Mouse (Mus musculus): ENCODE data around the gene Vmn1r138. TPM values are rescaled to one million over a fixed set of nuclear protein-coding genes. Genes with fewer than 3 reads are reported as not detected.
"Not testable (repeated sequence)": the region's sequence is repeated elsewhere in the genome, so short reads cannot be mapped to it uniquely, and the experiment has no call there.

Vmn1r138 gene
- total RNA-seq (2021): not detected

DNA sequence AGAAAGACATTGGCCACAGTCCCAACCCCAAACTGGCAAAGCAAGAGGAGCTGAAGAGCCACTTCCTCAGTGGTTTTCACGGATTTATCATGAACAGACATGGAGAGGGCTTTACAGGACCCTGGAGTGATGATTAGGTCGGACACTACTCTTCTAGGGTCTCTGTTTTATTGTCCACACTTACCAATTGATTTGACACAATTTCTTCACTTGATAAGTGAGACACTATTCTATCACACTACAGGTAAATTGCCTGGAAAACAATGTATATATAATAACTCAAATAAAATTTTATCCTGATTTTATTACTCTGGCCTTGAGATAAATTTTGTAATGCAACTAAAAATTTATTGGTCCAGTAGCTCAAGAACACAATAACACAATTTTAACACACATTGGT, at the start of gene Vmn1r138:
Gene Vmn1r138, minus strand, starts transcription at position 101 of the 400 bp plus-strand sequence.
- not testable (repeated sequence) for DNase-seq

DNA sequence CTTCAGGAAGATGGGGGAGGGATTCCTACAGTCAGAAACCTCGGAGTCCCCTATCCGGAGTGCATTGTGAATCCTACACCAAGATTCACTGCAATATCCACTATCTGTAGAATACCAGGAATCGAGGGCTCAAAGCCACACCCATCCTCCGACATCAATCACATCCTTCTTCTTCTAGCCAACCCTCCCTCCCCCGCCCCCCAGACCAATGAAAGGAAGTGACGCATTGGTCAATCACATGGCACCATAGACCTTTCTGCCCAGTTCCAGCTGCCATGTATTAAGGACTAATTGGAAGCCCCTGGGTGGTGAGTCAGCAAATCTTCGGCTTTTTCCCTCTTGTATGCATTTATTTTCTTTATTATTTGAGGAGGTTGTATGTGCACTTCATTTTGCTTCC, 40.1 kb upstream of the Vmn1r138 start, which contains the start of gene Vmn1r139:
Gene Vmn1r139, plus strand, starts transcription at position 301 of the 400 bp plus-strand sequence.
- DNase-seq: not testable (repeated sequence)

DNA sequence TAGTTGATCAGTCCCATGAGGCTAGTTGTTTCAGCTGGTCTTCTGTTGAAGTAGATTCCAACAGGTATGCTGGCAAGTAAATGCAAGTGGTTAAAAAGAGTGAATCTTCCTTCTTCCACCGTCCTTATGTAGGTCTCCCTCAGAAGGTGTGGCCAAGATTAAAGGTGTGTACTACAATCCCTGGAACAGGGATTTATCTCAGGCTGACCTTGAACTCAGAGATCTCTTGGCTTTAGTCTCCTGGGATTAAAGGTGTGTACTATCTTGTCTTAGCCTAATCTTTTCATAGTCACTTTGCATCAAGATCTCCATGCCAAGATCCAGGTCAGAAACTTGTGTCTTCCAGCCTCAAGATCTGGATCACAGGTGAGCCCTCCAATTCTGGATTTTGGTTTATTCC, 27.5 kb upstream of the Vmn1r138 start, which contains the start of gene Gm6176:
Gene Gm6176, minus strand, starts transcription at position 101 of the 400 bp plus-strand sequence.
- not testable (repeated sequence) for DNase-seq

DNA sequence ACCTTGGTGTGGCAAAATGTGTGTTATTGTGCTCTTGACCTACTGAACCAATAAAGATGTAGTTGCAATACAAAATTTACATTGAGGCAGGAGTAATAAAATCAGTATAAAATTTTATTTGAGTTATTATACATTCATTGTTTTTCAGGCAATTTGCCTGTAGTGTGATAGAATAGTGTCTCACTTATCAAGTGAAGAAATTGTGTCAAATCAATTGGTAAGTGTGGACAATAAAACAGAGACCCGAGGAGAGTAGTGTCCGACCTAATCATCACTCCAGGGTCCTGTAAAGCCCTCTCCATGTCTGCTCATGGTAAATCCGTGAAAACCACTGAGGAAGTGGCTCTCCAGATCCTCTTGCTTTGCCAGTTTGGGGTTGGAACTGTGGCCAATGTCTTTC, 34.4 kb downstream of the Vmn1r138 start, which contains the start of gene Vmn1r137:
Gene Vmn1r137, plus strand, starts transcription at position 301 of the 400 bp plus-strand sequence.
- DNase-seq: not testable (repeated sequence)

Other genes with a start within 250 kb of the Vmn1r138 start
- gene Gm4177, start 232.2 kb downstream of the Vmn1r138 start, total RNA-seq (2021): not detected
- not detected for gene Vmn1r135, start 196.5 kb downstream of the Vmn1r138 start, total RNA-seq (2021)
- not detected for gene Gm5725, start 184.6 kb downstream of the Vmn1r138 start, total RNA-seq (2021)
- gene Gm5891, start 107.6 kb downstream of the Vmn1r138 start, total RNA-seq (2021): not detected
- gene Vmn1r137, start 34.3 kb downstream of the Vmn1r138 start, total RNA-seq (2021): not detected
- gene Gm6176, start 27.4 kb upstream of the Vmn1r138 start, total RNA-seq (2021): not detected
- gene Vmn1r139, start 40.2 kb upstream of the Vmn1r138 start, total RNA-seq (2021): not detected
- not detected for gene Gm16451, start 89.3 kb upstream of the Vmn1r138 start, total RNA-seq (2021)
- not detected for gene Gm10666, start 105.8 kb upstream of the Vmn1r138 start, total RNA-seq (2021)
- gene Vmn1r142, start 135.1 kb upstream of the Vmn1r138 start, total RNA-seq (2021): not detected
- gene Vmn1r143, start 160.5 kb upstream of the Vmn1r138 start, total RNA-seq (2021): not detected
- gene Gm8653, start 172.4 kb upstream of the Vmn1r138 start, total RNA-seq (2021): not detected
- gene Gm8453, start 200.6 kb upstream of the Vmn1r138 start, total RNA-seq (2021): not detected